Mouse (Mus musculus): ENCODE data around the gene Rps6ka1. TPM values are rescaled to one million over a fixed set of nuclear protein-coding genes. Genes with fewer than 3 reads are reported as not detected.
"Not testable (repeated sequence)": the region's sequence is repeated elsewhere in the genome, so short reads cannot be mapped to it uniquely, and the experiment has no call there.

Gene Rps6ka1
- polyA plus RNA-seq (2015; fragmentation: Nextera tagmentation; extraction: Ambion mirVana), result 148 and 156 TPM in 2 replicates

DNA sequence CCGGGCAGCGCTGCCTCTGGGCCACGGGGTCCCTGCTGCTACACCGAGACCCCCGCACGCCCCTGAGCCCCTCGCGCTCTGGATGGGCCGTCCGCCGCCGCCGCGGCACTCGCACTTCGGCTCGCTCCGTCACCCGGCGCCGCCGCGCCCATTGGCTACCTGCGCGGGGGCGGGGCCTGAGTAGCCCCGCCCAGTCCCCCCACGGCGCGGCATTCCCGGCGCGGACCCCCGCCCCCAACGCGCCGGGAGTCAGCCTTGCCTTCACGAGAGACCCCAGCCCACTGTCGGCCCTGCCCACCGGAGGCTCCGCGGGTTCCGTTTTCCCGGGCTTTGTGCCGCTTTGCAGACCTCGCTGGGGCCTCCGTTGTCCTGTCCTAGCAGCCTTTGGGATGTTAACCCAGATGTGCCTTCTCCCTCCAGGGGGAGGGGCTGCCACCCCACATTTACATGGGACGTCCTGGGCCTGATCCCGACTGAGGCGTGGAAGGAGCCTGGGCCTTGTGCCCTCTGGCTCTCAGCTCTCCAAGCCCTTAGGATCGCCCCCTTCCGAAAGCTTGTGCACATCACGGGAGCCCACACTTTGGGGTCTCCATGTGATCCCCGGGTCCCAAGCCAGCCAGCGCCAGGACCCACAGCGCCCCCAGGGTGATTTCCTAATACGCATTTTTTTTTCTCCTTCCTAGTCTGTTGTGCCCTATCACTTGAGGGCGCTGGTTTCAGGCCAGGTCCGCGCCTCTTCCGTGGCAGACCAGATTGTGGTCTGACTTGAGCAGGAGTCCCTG is at the start of gene Rps6ka1:
TSS of gene Rps6ka1 (minus strand) at position 126 of the 782 bp plus-strand sequence.
- Histone ChIP-seq H3K4me1 (ENCODE audit: control insufficient read depth, insufficient read depth, low read length) (peaks cover 21% of the 10 kb centered on the region), H3K36me3 (ENCODE audit: control insufficient read depth, insufficient read depth, low read length) (no peaks in the 10 kb centered on the region), H3K4me2 (ENCODE audit: low read depth, low read length) (peak within 1 kb of the TSS; percentile 65), H3K27ac (ENCODE audit: low read length) (peak within 1 kb of the TSS; percentile 95), H3K4me3 (ENCODE audit: low read length) (peak within 1 kb of the TSS; percentile 85), H3K9ac (ENCODE audit: low read depth, low read length) (peak within 1 kb of the TSS; percentile 93), H3K27me3 (replicated peaks; ENCODE audit: control insufficient read depth, insufficient read depth, low read length) (no peaks in the 10 kb centered on the region), H3K9me3 (ENCODE audit: control insufficient read depth, low read length) (no peaks in the 10 kb centered on the region)
- peak; percentile 78 for ATAC-seq
- WGBS, result under 1% methylated on average over 59 of the region's 61 CpGs

DNA sequence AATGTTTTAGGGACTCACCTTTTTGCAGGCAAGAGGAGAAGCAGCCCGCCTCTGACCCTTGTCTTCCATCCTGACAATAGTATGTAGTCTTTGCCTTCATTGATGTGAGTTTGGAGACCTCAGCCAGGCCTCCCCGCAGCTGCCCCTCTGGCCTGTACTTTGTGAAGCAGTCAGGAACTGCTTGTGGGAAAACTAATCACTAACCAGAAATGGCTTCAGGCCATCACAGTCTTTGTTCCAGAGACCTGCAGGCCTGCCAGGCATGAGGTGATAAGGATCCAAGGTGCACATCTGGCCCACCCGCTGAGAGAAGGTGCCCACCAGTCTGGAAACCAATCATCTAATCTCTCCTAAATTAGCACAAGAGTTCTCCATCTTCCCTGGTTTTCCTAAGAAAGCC is 44.2 kb upstream of the Rps6ka1 start:
- no peak overlapping the region for H3K9ac ChIP-seq (ENCODE audit: low read depth, low read length)
- H3K27ac ChIP-seq (ENCODE audit: low read length), result no peak overlapping the region
- no peak overlapping the region for H3K4me2 ChIP-seq (ENCODE audit: low read depth, low read length)
- H3K4me1 ChIP-seq (ENCODE audit: control insufficient read depth, insufficient read depth, low read length), result peaks cover 8% of the 10 kb centered on the region; the same call in 1 of the 2 replicates
- no peak for ATAC-seq
- no peaks in the 10 kb centered on the region for H3K27me3 ChIP-seq (replicated peaks; ENCODE audit: control insufficient read depth, insufficient read depth, low read length)
- no peaks in the 10 kb centered on the region for H3K36me3 ChIP-seq (ENCODE audit: control insufficient read depth, insufficient read depth, low read length)
- H3K9me3 ChIP-seq (ENCODE audit: control insufficient read depth, low read length), result no peaks in the 10 kb centered on the region
- H3K4me3 ChIP-seq (ENCODE audit: low read length), result no peak overlapping the region
- 82% methylated on average over 3 of the region's 3 CpGs for WGBS

- Histone ChIP-seq H3K4me2 (ENCODE audit: low read depth, low read length) (no peak overlapping the region), H3K4me1 (ENCODE audit: control insufficient read depth, insufficient read depth, low read length) (peaks cover 8% of the 10 kb centered on the region; the same call in 1 of the 2 replicates), H3K27ac (ENCODE audit: low read length) (no peak overlapping the region), H3K27me3 (replicated peaks; ENCODE audit: control insufficient read depth, insufficient read depth, low read length) (no peaks in the 10 kb centered on the region), H3K9me3 (ENCODE audit: control insufficient read depth, low read length) (no peaks in the 10 kb centered on the region), H3K36me3 (ENCODE audit: control insufficient read depth, insufficient read depth, low read length) (no peaks in the 10 kb centered on the region), H3K4me3 (ENCODE audit: low read length) (no peak overlapping the region), H3K9ac (ENCODE audit: low read depth, low read length) (no peak overlapping the region)
- ATAC-seq, result no peak
- 16% methylated on average over 10 of the region's 10 CpGs for WGBS
Observed at GRCm38 (mm10) chr4:133931349-133931748, 43.8 kb upstream of the Rps6ka1 start.

DNA sequence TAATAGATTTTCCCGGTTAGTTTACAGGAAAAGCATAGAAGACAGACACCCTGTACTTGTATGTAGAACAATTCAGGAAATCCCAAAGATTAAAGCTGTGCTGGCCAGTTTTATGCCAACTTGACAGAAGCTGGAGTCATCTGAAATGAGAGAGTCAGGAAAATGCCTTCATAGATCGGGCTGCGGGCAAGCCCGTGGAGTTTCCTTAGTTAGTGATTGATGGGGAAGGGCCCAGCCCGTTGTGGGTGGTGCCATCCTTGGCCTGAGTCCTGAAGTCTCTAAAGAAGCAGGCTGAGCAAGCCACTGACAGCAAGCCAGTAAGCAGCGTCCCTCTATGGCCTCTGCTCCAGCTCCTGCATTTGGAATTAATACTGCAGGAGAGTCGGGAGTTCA is 41.7 kb upstream of the Rps6ka1 start:
- no peak overlapping the region for H3K27ac ChIP-seq (ENCODE audit: low read length)
- 18% methylated on average over 7 of the region's 7 CpGs for WGBS

GRCm38 (mm10) chr4:133928576-133929277 is 41.1 kb upstream of the Rps6ka1 start:
- no peaks in the 10 kb centered on the region for H3K9me3 ChIP-seq (ENCODE audit: control insufficient read depth, low read length)
- H3K36me3 ChIP-seq (ENCODE audit: control insufficient read depth, insufficient read depth, low read length), result no peaks in the 10 kb centered on the region
- no peak overlapping the region for H3K27ac ChIP-seq (ENCODE audit: low read length)
- peak; percentile 33; the same call in 1 of the 2 replicates for ATAC-seq
- no peak overlapping the region for H3K4me3 ChIP-seq (ENCODE audit: low read length)
- H3K4me2 ChIP-seq (ENCODE audit: low read depth, low read length), result peak overlapping the region; percentile 30
- H3K9ac ChIP-seq (ENCODE audit: low read depth, low read length), result 0 out of 2 replicates have a peak overlapping the region, but pooled peaks have one; percentile 10
- H3K27me3 ChIP-seq (replicated peaks; ENCODE audit: control insufficient read depth, insufficient read depth, low read length), result no peaks in the 10 kb centered on the region
- peaks cover 8% of the 10 kb centered on the region; the same call in 1 of the 2 replicates for H3K4me1 ChIP-seq (ENCODE audit: control insufficient read depth, insufficient read depth, low read length)
- WGBS, result 45% methylated on average over 15 of the region's 15 CpGs

More for the DNA sequence above, 41.7 kb upstream of the Rps6ka1 start:
- no peak overlapping the region for H3K9ac ChIP-seq (ENCODE audit: low read depth, low read length)
- peak overlapping the region; percentile 30 for H3K4me2 ChIP-seq (ENCODE audit: low read depth, low read length)
- no peaks in the 10 kb centered on the region for H3K36me3 ChIP-seq (ENCODE audit: control insufficient read depth, insufficient read depth, low read length)
- H3K27me3 ChIP-seq (replicated peaks; ENCODE audit: control insufficient read depth, insufficient read depth, low read length), result no peaks in the 10 kb centered on the region
- H3K4me3 ChIP-seq (ENCODE audit: low read length), result no peak overlapping the region
- peaks cover 8% of the 10 kb centered on the region; the same call in 1 of the 2 replicates for H3K4me1 ChIP-seq (ENCODE audit: control insufficient read depth, insufficient read depth, low read length)
- peak; percentile 65; the same call in 1 of the 2 replicates for ATAC-seq
- no peaks in the 10 kb centered on the region for H3K9me3 ChIP-seq (ENCODE audit: control insufficient read depth, low read length)

DNA sequence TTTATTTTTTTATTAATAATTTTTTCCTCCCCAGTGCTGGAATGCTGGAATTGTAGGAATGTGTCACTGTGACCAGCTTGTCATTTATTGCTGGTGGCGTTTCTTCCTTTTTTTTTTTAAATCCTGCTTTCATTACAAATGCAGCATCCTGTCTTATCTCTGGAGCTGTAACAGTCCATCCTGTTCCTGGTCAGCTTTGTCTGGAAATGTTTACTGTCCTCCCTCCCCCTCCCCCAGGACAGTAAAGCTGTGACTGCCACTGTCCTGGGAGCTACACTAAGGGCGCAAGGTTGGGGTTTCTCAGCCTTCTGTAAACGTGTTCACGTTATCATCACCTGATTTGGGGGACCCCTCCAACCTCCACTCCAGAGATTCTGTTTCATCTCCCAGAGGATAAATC is 37.6 kb upstream of the Rps6ka1 start:
- Histone ChIP-seq H3K27ac (ENCODE audit: low read length) (no peak overlapping the region), H3K4me2 (ENCODE audit: low read depth, low read length) (no peak overlapping the region), H3K9ac (ENCODE audit: low read depth, low read length) (no peak overlapping the region), H3K36me3 (ENCODE audit: control insufficient read depth, insufficient read depth, low read length) (no peaks in the 10 kb centered on the region), H3K4me3 (ENCODE audit: low read length) (no peak overlapping the region), H3K4me1 (ENCODE audit: control insufficient read depth, insufficient read depth, low read length) (peaks cover 8% of the 10 kb centered on the region; the same call in 1 of the 2 replicates), H3K9me3 (ENCODE audit: control insufficient read depth, low read length) (no peaks in the 10 kb centered on the region), H3K27me3 (replicated peaks; ENCODE audit: control insufficient read depth, insufficient read depth, low read length) (no peaks in the 10 kb centered on the region)
- ATAC-seq, result no peak
- 62% methylated on average over 4 of the region's 4 CpGs for WGBS

DNA sequence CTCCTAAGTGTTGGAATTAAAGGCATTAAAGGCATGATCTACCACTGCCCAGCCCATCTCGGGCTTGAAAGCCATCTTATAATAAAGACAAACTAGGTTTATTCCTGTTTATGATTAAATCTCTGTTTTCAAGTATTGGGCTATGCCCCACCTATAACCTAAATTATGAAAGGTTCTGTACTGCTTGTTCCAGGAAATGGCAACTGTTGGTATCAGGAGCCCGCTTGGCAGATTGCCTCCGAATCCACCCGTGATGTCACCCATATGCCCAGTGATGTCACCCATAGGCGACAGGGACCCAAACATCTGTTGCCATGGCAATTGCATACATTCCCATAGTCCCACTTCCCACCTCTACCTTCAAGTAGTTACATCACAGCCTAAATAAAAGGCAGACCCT is 36.1 kb upstream of the Rps6ka1 start:
- ATAC-seq, result no peak
- H3K9ac ChIP-seq (ENCODE audit: low read depth, low read length), result no peak overlapping the region
- H3K27ac ChIP-seq (ENCODE audit: low read length), result no peak overlapping the region
- H3K4me3 ChIP-seq (ENCODE audit: low read length), result no peak overlapping the region
- H3K27me3 ChIP-seq (replicated peaks; ENCODE audit: control insufficient read depth, insufficient read depth, low read length), result no peaks in the 10 kb centered on the region
- H3K4me2 ChIP-seq (ENCODE audit: low read depth, low read length), result no peak overlapping the region
- WGBS, result 94% methylated on average over 5 of the region's 5 CpGs
- H3K9me3 ChIP-seq (ENCODE audit: control insufficient read depth, low read length), result no peaks in the 10 kb centered on the region
- H3K36me3 ChIP-seq (ENCODE audit: control insufficient read depth, insufficient read depth, low read length), result no peaks in the 10 kb centered on the region
- peaks cover 3% of the 10 kb centered on the region; the same call in 1 of the 2 replicates for H3K4me1 ChIP-seq (ENCODE audit: control insufficient read depth, insufficient read depth, low read length)

DNA sequence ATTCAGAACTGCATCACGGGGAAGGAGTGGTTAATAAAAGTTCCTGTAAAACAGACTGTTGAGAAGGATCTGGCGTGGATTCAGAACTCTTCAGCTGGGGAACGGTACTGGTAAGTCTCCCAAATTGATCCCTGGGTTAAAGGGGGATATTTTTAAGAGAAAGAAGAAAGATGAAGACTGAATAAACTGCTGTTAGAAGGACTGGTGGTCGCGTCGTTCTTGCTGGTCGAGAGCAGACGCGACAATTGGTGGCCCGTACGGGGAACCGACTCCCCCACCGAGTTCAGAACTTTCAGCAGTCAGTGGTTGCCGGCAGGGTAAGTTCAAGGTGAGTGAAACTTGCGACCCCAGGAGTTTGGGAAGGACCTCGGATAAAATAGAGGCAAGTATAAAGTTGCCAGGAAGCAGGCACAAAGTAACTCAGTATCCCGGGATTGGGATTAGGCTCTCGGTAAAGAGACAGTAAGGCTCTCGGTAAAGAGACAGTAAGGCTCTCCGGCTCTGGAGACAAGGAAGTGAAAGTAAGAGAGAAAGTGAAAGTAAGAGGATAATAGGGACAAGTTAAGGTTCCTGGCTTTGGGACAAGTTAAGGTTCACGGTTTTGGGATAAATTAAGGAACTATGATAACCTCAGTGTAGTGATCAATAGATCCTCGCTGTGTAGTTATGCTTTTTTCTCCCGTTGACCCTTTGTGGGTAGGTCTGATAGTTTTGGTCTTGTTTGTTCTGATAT is 30.7 kb upstream of the Rps6ka1 start:
- H3K9me3 ChIP-seq (ENCODE audit: control insufficient read depth, low read length); H3K27me3 ChIP-seq (replicated peaks; ENCODE audit: control insufficient read depth, insufficient read depth, low read length); H3K36me3 ChIP-seq (ENCODE audit: control insufficient read depth, insufficient read depth, low read length); H3K4me3 ChIP-seq (ENCODE audit: low read length); H3K27ac ChIP-seq (ENCODE audit: low read length); H3K9ac ChIP-seq (ENCODE audit: low read depth, low read length); H3K4me1 ChIP-seq (ENCODE audit: control insufficient read depth, insufficient read depth, low read length); ATAC-seq; H3K4me2 ChIP-seq (ENCODE audit: low read depth, low read length): not testable (repeated sequence)
- 86% methylated on average over 16 of the region's 23 CpGs for WGBS

DNA sequence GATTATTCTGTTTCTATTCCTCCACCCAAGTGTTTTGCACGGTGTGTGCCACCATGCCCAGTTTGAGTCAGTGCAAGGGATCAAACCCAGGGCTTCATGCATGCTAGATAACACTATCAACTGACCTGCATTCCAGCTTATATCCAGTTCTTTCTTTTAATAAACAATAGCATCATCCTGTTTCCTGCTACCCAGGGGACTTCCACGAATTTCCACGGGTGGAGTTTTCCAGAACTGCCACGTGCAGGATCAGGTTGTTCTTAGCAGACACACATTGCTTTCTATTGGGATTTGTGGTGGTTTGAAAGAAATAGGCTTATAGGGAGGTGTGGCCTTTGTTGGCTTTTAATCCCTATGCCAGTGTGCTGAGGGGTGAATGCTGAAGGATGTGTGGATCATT is 24.4 kb upstream of the Rps6ka1 start:
- no peaks in the 10 kb centered on the region for H3K36me3 ChIP-seq (ENCODE audit: control insufficient read depth, insufficient read depth, low read length)
- no peaks in the 10 kb centered on the region for H3K9me3 ChIP-seq (ENCODE audit: control insufficient read depth, low read length)
- no peaks in the 10 kb centered on the region for H3K27me3 ChIP-seq (replicated peaks; ENCODE audit: control insufficient read depth, insufficient read depth, low read length)
- H3K9ac ChIP-seq (ENCODE audit: low read depth, low read length), result no peak overlapping the region
- no peak overlapping the region for H3K4me2 ChIP-seq (ENCODE audit: low read depth, low read length)
- H3K4me3 ChIP-seq (ENCODE audit: low read length), result no peak overlapping the region
- 61% methylated on average over 4 of the region's 4 CpGs for WGBS
- H3K4me1 ChIP-seq (ENCODE audit: control insufficient read depth, insufficient read depth, low read length), result peaks cover 6% of the 10 kb centered on the region
- H3K27ac ChIP-seq (ENCODE audit: low read length), result no peak overlapping the region
- ATAC-seq, result no peak

Data from intestine, embryonic 16.5 days (tissue).